Mouse (Mus musculus) heart, adult 2 months (tissue): ENCODE measurements around the gene Aasdh. TPM values are rescaled to one million over a fixed set of nuclear protein-coding genes. Genes with fewer than 3 reads are reported as not detected.
A peak's percentile ranks its signal among the peaks of the same experiment; 100 is the strongest.

Experiments
- DNase-seq, 2 experiments: peaks; one replicate each; pipeline ENCODE4 v3.0.0; 2021
- H3K27ac ChIP-seq: fragments of 200-600 bp; 2 replicates; pipeline ENCODE4 v1.8.1; 2022
- H3K27me3 ChIP-seq: fragments of 200-500 bp; 2 replicates; pipeline ENCODE4 v1.6.1; 2012; ENCODE audit warnings: mild to moderate bottlenecking, low read length, inconsistent platforms, mixed read lengths; ENCODE audit not compliant: control insufficient read depth, insufficient read depth
- H3K36me3 ChIP-seq: fragments of 200-500 bp; 2 replicates; pipeline ENCODE4 v1.6.1; 2012; ENCODE audit warnings: low read length, inconsistent platforms; ENCODE audit not compliant: control insufficient read depth, insufficient read depth
- H3K4me1 ChIP-seq: fragments of 200-500 bp; 2 replicates; pipeline ENCODE4 v1.6.1; 2011; ENCODE audit warnings: low read length; ENCODE audit not compliant: control insufficient read depth, insufficient read depth
- H3K4me3 ChIP-seq: fragments of 200-600 bp; 2 replicates; pipeline ENCODE4 v1.8.1; 2022
- H3K79me2 ChIP-seq: fragments of 200-500 bp; replicated peaks from 2 replicates; pipeline ENCODE4 v1.6.1; 2012; ENCODE audit warnings: mild to moderate bottlenecking, inconsistent platforms, low read length, moderate library complexity, mixed read lengths; ENCODE audit not compliant: control insufficient read depth, insufficient read depth
- H3K9ac ChIP-seq: fragments of 200-500 bp; 2 replicates; pipeline ENCODE4 v1.6.1; 2012; ENCODE audit warnings: low read depth, mild to moderate bottlenecking, control low read depth, inconsistent platforms, low read length, mixed read lengths
- CTCF ChIP-seq: fragments of 200-600 bp; IDR thresholded peaks from 2 replicates; pipeline ENCODE4 v1.8.1; 2022; ENCODE audit warnings: antibody characterized with exemption, mild to moderate bottlenecking, moderate library complexity
- EP300 ChIP-seq: fragments of 200-500 bp; IDR thresholded peaks from 2 replicates; pipeline ENCODE4 v1.6.1; 2011; ENCODE audit warnings: low read depth, low read length, control low read depth; ENCODE audit not compliant: insufficient read depth
- POLR2A ChIP-seq: fragments of 200-500 bp; IDR thresholded peaks from 2 replicates; pipeline ENCODE4 v1.6.1; 2011; ENCODE audit warnings: mild to moderate bottlenecking, low read depth, low read length, control low read depth; ENCODE audit not compliant: insufficient read depth
- WGBS: fragments of 180-500 bp; shearing (Covaris S2); methylation state at CpG from one replicate; pipeline ENCODE4 v1.1.7; 2018; 5-methylcytosine and 5-hydroxymethylcytosine counted together
- intact Hi-C: fragments of 180-260 bp; cut with DNase I; formaldehyde crosslinking; loops from one replicate; pipeline ENCODE4 v1.15.1; 2025
- polyA plus RNA-seq: library from polyadenylated mRNA; depleted of rRNA; stranded (reverse); fragments of >200 nt; gene quantifications from 2 replicates; pipeline ENCODE4 v1.2.3, GENCODE M21; 2012
- total RNA-seq, 2 experiments: library from RNA; stranded (reverse); gene quantifications; 2 replicates each; pipeline ENCODE4 v1.2.3; 2021

Gene Aasdh
- total and polyA plus RNA-seq, 3 experiments = 12.7 to 19.9 (median 16.2) TPM

- WGBS = 12% methylated on average over 10 of the region's 10 CpGs
- DNase-seq = peak; percentile 61 to 74
- intact Hi-C loops = no loop called here
These were observed 51.8 kb downstream of the Aasdh start for GRCm38 (mm10) chr5:76853549-76853948.

DNA sequence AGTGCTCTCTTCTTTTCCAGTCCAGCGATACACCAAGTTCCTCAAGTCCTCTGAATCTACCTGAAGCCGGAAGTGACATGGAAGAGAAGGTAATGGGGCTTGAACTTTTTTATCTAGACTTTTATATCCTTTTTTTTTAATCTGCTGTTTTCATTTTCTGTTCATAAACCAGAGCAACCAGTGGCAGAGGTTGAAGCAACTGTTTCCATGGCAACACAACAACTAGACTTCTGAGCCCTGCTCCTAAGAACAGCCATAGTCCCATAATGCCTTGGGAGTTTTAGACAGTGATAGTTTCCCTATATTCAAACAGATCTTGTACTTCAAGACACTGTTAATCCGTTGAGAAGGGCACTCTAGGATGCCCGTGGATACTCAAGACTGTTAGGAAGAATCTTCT is 54.0 kb downstream of the Aasdh start:
- H3K27ac ChIP-seq = no peak overlapping the region
- no peak overlapping the region for H3K9ac ChIP-seq
- H3K4me3 ChIP-seq = no peak overlapping the region
- H3K27me3 ChIP-seq = peaks cover 1% of the 10 kb centered on the region; the same call in 1 of the 2 replicates
- no peaks in the 10 kb centered on the region for H3K36me3 ChIP-seq
- H3K79me2 ChIP-seq = no peaks in the 10 kb centered on the region
- intact Hi-C loops = no loop called here
- no peaks in the 10 kb centered on the region for H3K4me1 ChIP-seq
- DNase-seq = no peak
- WGBS = 67% methylated on average over 4 of the region's 4 CpGs
- TF ChIP-seq CTCF (no peak), EP300 (no peak), POLR2A (no peak)

More at GRCm38 (mm10) chr5:76853549-76853948, 51.8 kb downstream of the Aasdh start:
- H3K27me3 ChIP-seq = peaks cover 17% of the 10 kb centered on the region
- no peak overlapping the region for H3K9ac ChIP-seq
- TF ChIP-seq EP300 (no peak), POLR2A (no peak), CTCF (no peak; the same call in 1 of the 2 replicates)
- no peaks in the 10 kb centered on the region for H3K79me2 ChIP-seq
- no peaks in the 10 kb centered on the region for H3K36me3 ChIP-seq
- H3K27ac ChIP-seq = no peak overlapping the region
- H3K4me1 ChIP-seq = no peaks in the 10 kb centered on the region; the same call in 1 of the 2 replicates
- H3K4me3 ChIP-seq = no peak overlapping the region

GRCm38 (mm10) chr5:76847106-76847505 is 58.2 kb downstream of the Aasdh start:
- Histone ChIP-seq H3K4me3 (no peak overlapping the region), H3K79me2 (no peaks in the 10 kb centered on the region), H3K36me3 (no peaks in the 10 kb centered on the region), H3K27me3 (no peaks in the 10 kb centered on the region), H3K4me1 (no peaks in the 10 kb centered on the region), H3K9ac (no peak overlapping the region), H3K27ac (no peak overlapping the region)
- 86% methylated on average over 6 of the region's 6 CpGs for WGBS
- TF ChIP-seq POLR2A = no peak
- TF ChIP-seq EP300 = no peak
- TF ChIP-seq CTCF = no peak
- intact Hi-C loops = no loop called here
- no peak for DNase-seq

- no peak overlapping the region for H3K27ac ChIP-seq
- WGBS = 68% methylated on average over 14 of the region's 14 CpGs
- no peaks in the 10 kb centered on the region for H3K4me1 ChIP-seq
- no peaks in the 10 kb centered on the region for H3K36me3 ChIP-seq
- H3K27me3 ChIP-seq = no peaks in the 10 kb centered on the region
- H3K79me2 ChIP-seq = no peaks in the 10 kb centered on the region
- intact Hi-C loops = loop anchor here (2.0 kb wide), 1 partner anchor 190 kb away; no protein-coding TSS in a partner anchor
- no peak overlapping the region for H3K9ac ChIP-seq
- H3K4me3 ChIP-seq = no peak overlapping the region
- no peak for TF ChIP-seq CTCF
- no peak for TF ChIP-seq POLR2A
- TF ChIP-seq EP300 = no peak
- no peak for DNase-seq
These were observed 60.6 kb downstream of the Aasdh start for GRCm38 (mm10) chr5:76844618-76845186.

DNA sequence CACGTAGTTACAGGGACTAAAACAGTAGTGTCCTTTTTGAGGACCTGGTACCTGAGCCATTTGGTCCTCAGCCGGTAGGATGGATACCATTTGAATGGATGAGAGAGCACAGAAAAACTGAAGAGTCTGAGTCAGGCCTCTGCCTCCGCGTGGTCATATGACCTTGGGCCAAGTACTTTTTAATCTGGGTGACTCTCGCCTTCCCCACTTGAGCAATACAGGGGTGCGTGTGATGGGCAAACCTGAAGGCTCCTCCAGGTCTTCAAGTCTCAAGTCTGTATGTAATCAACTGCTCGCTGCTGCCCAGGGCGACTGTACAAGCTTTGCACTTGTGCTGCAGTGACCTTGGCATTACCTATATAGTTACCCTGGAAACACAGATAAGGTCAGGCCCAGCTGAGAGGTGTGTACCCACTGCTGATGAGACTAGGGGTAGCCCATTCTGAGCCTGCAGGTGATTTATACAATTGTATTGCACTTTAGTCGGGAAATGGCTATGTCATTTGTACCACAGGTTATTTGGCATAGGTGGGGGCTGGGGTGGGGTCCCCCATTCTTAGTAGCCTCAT is 61.4 kb downstream of the Aasdh start:
- no peak for DNase-seq
- no peaks in the 10 kb centered on the region for H3K4me1 ChIP-seq
- intact Hi-C loops = loop anchor here (1.0 to 2.0 kb wide), 2 partner anchors 189 to 256 kb away; partner anchors contain the start of gene Cep135
- H3K27me3 ChIP-seq = no peaks in the 10 kb centered on the region
- no peaks in the 10 kb centered on the region for H3K79me2 ChIP-seq
- TF ChIP-seq EP300 (no peak), POLR2A (no peak), CTCF (no peak)
- no peak overlapping the region for H3K4me3 ChIP-seq
- H3K27ac ChIP-seq = no peak overlapping the region
- no peak overlapping the region for H3K9ac ChIP-seq
- WGBS = 68% methylated on average over 9 of the region's 9 CpGs
- H3K36me3 ChIP-seq = no peaks in the 10 kb centered on the region

GRCm38 (mm10) chr5:76843448-76843847 is 61.9 kb downstream of the Aasdh start:
- Histone ChIP-seq H3K27me3 (no peaks in the 10 kb centered on the region), H3K4me1 (no peaks in the 10 kb centered on the region), H3K9ac (no peak overlapping the region), H3K27ac (no peak overlapping the region), H3K79me2 (no peaks in the 10 kb centered on the region), H3K4me3 (no peak overlapping the region), H3K36me3 (no peaks in the 10 kb centered on the region)
- 9% methylated on average over 4 of the region's 4 CpGs for whole genome bisulfite sequencing
- DNase-seq = peak; percentile 48 to 68
- intact Hi-C loops = loop anchor here (1.0 kb wide), 1 partner anchor 255 kb away; the partner anchor contains the start of gene Cep135
- peak; percentile 91 for TF ChIP-seq CTCF
- no peak for TF ChIP-seq EP300
